Mouse (Mus musculus) heart, embryonic 12.5 days (tissue): ENCODE data around the gene Dppa1. TPM values are rescaled to one million over a fixed set of nuclear protein-coding genes. Genes with fewer than 3 reads are reported as not detected.

Source experiments
- polyA plus RNA-seq: library from polyadenylated mRNA; unstranded; fragments of >200 nt; fragmentation: Nextera tagmentation; extraction: Ambion mirVana; gene quantifications from 2 replicates; pipeline ENCODE4 v1.2.1, GENCODE M21; 2016

Dppa1 gene
- polyA plus RNA-seq, 1 experiment from 2014 or later, result not detected

Other genes with a start within 250 kb of the Dppa1 start
- gene Itk, start 239.7 kb downstream of the Dppa1 start, polyA plus RNA-seq, result not detected in 2 replicates
- not detected in 2 replicates for gene Fam71b, start 232.7 kb downstream of the Dppa1 start, polyA plus RNA-seq
- gene Med7, start 192.3 kb downstream of the Dppa1 start, polyA plus RNA-seq, result 54.9 and 56.8 TPM in 2 replicates
- 0.10 and 0.19 TPM in 2 replicates for gene Havcr2, start 174.3 kb downstream of the Dppa1 start, polyA plus RNA-seq
- not detected in 2 replicates for gene Gm12169, start 105.0 kb downstream of the Dppa1 start, polyA plus RNA-seq
- gene BC053393, start 57.7 kb downstream of the Dppa1 start, polyA plus RNA-seq, result 0.24 and 0.38 TPM in 2 replicates
- gene Timd2, start 77.8 kb upstream of the Dppa1 start, polyA plus RNA-seq, result 0.14 TPM in 1 of 2 replicates, not detected in the other
- gene Havcr1, start 105.8 kb upstream of the Dppa1 start, polyA plus RNA-seq, result not detected in 2 replicates
- 0.23 TPM in 1 of 2 replicates, not detected in the other for gene Timd4, start 181.5 kb upstream of the Dppa1 start, polyA plus RNA-seq